Mouse (Mus musculus) cortical plate, adult 2 months (tissue): ENCODE results near the gene Clk3.

Source experiments
- CTCF ChIP-seq: fragments of 200-500 bp; IDR thresholded peaks from 2 replicates; pipeline ENCODE4 v1.5.1; 2011; ENCODE audit warnings: mild to moderate bottlenecking, control low read depth, low read length; ENCODE audit not compliant: insufficient read depth; ENCODE audit errors: extremely low read depth
- POLR2A ChIP-seq: fragments of 200-500 bp; IDR thresholded peaks from 2 replicates; pipeline ENCODE4 v1.6.1; 2011; ENCODE audit warnings: mild to moderate bottlenecking, low read length, control low read depth; ENCODE audit not compliant: insufficient read depth; ENCODE audit errors: extremely low read depth

GRCm38 (mm10) chr9:57782656-57783055 lies 17.0 kb upstream of the Clk3 start:
- no peak for TF ChIP-seq POLR2A
- TF ChIP-seq CTCF = no peak
